Mouse (Mus musculus): ENCODE measurements around the gene S1pr4. TPM values are rescaled to one million over a fixed set of nuclear protein-coding genes. Genes with fewer than 3 reads are reported as not detected.
A peak's percentile ranks its signal among the peaks of the same experiment; 100 is the strongest.

Gene S1pr4
- total RNA-seq, 1 experiment from 2014 or later = 61.1 TPM

DNA sequence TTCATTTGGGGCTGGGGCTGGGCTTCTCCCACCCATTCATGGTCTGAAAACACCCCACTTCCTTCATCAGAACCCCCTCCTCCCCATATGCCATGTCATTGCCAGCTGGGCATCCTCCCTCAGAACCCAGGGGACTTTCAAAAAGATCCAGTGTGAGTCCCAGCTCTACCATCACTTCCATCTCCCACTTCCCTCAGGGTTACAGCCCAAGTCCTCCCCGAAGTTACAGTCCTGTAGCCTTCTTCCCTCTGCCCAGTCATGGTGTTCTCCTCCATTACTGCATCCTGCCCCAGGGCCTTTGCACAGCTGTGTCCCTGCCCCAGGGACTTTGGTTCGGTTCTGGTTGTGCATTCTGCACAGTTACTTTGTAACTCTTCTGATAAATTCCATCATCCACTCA, 45.8 kb downstream of the S1pr4 start:
- ATAC-seq (ENCODE audit: extremely low read depth, insufficient number of reproducible peaks, low FRiP score, poor library complexity, severe bottlenecking) = no peak

DNA sequence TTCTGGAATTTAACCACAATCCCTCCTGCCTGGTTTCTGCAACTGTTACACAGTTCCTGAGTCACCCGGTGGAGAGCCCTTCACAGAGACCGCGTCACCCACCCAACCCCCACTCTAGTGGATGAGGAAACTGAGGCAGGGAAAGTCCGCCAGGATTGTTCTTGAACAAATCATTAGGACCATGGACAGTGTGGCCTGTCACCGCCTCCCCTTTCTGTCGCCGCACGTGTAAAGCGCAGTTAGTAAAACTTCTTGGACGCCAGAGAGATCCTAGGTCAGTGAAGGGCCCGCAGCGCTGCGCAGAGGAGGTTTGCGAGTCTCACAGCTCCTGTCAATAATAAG, 47.0 kb downstream of the S1pr4 start:
- no peak for ATAC-seq (ENCODE audit: extremely low read depth, insufficient number of reproducible peaks, low FRiP score, poor library complexity, severe bottlenecking)

- no peak for ATAC-seq (ENCODE audit: extremely low read depth, insufficient number of reproducible peaks, low FRiP score, poor library complexity, severe bottlenecking)
These were observed 47.5 kb downstream of the S1pr4 start for GRCm38 (mm10) chr10:81452237-81452946.

DNA sequence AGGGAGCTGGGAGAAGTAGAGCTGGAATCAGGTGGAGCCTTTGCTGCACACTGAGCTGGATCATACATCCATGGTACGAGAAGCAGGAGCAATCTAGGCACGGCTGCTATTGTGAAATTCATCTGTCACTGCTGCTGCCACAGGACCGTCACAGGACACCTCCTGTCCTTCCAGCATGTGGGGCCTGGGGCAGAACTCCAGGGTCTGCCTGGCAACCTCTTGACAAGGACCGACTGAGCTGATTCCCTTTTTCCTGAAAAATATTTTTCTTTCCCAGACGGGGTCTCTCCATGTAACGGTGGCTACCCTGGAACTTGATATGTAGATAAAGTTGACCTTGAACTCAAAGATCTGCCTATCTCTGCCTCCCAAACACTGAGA, 48.6 kb downstream of the S1pr4 start:
- ATAC-seq (ENCODE audit: extremely low read depth, insufficient number of reproducible peaks, low FRiP score, poor library complexity, severe bottlenecking) = no peak

DNA sequence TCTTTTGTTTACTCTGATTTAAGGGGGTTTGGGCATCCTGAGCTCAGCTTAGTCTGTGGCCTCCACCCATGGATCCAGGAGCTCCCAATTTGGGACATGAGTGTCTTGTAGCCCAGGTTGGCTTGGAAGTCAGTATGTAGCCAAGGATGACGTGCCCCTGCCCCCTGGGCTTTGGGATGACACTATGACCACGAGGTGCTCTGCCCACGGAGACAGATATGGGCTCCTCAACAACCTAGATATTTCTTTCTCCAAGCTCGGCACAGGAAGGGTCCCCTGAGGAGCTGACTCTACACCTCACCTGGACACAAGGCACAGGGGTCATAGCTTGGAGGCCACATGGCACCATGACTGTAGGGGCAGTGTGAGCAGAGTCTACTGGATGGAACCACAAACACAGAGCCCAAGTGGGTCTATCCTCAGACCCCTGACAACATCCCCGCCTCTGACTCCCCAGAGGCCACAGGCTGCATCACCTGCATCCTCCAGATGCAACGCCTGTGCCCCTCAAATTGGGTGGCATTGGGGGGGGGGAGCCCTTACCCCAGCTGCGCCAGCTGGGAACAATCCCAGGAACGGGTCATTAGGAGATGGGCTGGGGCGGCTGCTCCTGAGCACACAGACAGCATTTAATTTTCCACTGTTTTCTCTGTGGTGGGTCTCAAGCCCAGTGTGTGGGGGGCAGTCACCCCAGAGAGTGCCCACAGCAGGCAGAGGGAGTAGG, 49.1 kb downstream of the S1pr4 start:
- no peak for ATAC-seq (ENCODE audit: extremely low read depth, insufficient number of reproducible peaks, low FRiP score, poor library complexity, severe bottlenecking)

DNA sequence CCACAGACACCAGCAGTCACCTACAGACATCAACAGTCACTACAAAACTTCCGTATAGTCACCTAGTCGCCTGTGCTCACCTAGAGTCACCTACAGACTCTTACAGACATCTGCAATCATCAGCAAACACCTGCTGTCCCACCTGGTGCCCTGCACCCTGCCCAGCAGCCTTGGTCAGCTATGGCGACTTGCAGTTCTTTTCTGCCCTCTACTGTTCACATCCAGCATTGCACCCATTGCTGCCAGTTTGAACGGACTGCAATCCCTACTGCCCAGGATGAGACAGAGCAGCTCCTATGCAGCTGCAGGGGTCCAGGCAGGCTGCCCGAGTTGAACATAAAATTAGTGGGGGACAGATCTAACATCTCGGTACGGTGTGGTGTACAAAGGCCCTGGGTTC, 49.8 kb downstream of the S1pr4 start:
- ATAC-seq (ENCODE audit: extremely low read depth, insufficient number of reproducible peaks, low FRiP score, poor library complexity, severe bottlenecking) = peak; percentile 90

Other genes starting within 250 kb of the S1pr4 start
- gene Matk, start 247.2 kb downstream of the S1pr4 start, total RNA-seq (2017) = 9.1 and 12.3 TPM in 2 replicates
- gene Mrpl54, start 233.2 kb downstream of the S1pr4 start, total RNA-seq (2017) = 52.4 and 76.6 TPM in 2 replicates
- 16.6 and 24.0 TPM in 2 replicates for gene Apba3, start 233.2 kb downstream of the S1pr4 start, total RNA-seq (2017)
- gene Tjp3, start 208.6 kb downstream of the S1pr4 start, total RNA-seq (2017) = 7.2 and 13.1 TPM in 2 replicates
- 98.0 and 112 TPM in 2 replicates for gene Pip5k1c, start 207.2 kb downstream of the S1pr4 start, total RNA-seq (2017)
- gene Cactin, start 179.0 kb downstream of the S1pr4 start, total RNA-seq (2017) = 30.1 and 38.4 TPM in 2 replicates
- gene Tbxa2r, start 171.4 kb downstream of the S1pr4 start, total RNA-seq (2017) = 4.1 and 5.6 TPM in 2 replicates
- gene Gipc3, start 156.9 kb downstream of the S1pr4 start, total RNA-seq (2017) = 0.25 TPM in 1 of 2 replicates, not detected in the other
- 30.3 and 36.5 TPM in 2 replicates for gene Hmg20b, start 149.7 kb downstream of the S1pr4 start, total RNA-seq (2017)
- 2.6 and 2.8 TPM in 2 replicates for gene Mfsd12, start 142.6 kb downstream of the S1pr4 start, total RNA-seq (2017)
- gene 4930404N11Rik, start 134.3 kb downstream of the S1pr4 start, total RNA-seq (2017) = 4.2 and 5.5 TPM in 2 replicates
- gene Fzr1, start 121.6 kb downstream of the S1pr4 start, total RNA-seq (2017) = 16.5 and 16.8 TPM in 2 replicates
- 11.2 and 16.9 TPM in 2 replicates for gene Dohh, start 115.7 kb downstream of the S1pr4 start, total RNA-seq (2017)
- 3.1 and 5.6 TPM in 2 replicates for gene Gm48551, start 115.7 kb downstream of the S1pr4 start, total RNA-seq (2017)
- 2.2 TPM in 1 of 2 replicates, not detected in the other for gene Gm48552, start 111.1 kb downstream of the S1pr4 start, total RNA-seq (2017)
- gene Smim24, start 107.1 kb downstream of the S1pr4 start, total RNA-seq (2017) = 2.5 and 2.6 TPM in 2 replicates
- gene Nfic, start 44.5 kb downstream of the S1pr4 start, total RNA-seq (2017) = 8.3 and 12.2 TPM in 2 replicates
- gene Celf5, start 17.4 kb downstream of the S1pr4 start, total RNA-seq (2017) = not detected in 2 replicates
- gene Ncln, start 3.7 kb downstream of the S1pr4 start, total RNA-seq (2017) = 148 and 149 TPM in 2 replicates
- 12.6 and 13.4 TPM in 2 replicates for gene Gna15, start 24.1 kb upstream of the S1pr4 start, total RNA-seq (2017)
- 13.5 and 27.0 TPM in 2 replicates for gene Gna11, start 45.1 kb upstream of the S1pr4 start, total RNA-seq (2017)
- 276 and 331 TPM in 2 replicates for gene Aes, start 59.4 kb upstream of the S1pr4 start, total RNA-seq (2017)
- gene Tle2, start 74.4 kb upstream of the S1pr4 start, total RNA-seq (2017) = 1.5 and 2.6 TPM in 2 replicates
- 1.9 TPM in 1 of 2 replicates, not detected in the other for gene Tle6, start 100.9 kb upstream of the S1pr4 start, total RNA-seq (2017)
- 5.0 and 5.8 TPM in 2 replicates for gene BC025920, start 106.1 kb upstream of the S1pr4 start, total RNA-seq (2017)
- gene Sirt6, start 127.7 kb upstream of the S1pr4 start, total RNA-seq (2017) = 5.6 and 6.4 TPM in 2 replicates
- gene Ankrd24, start 128.4 kb upstream of the S1pr4 start, total RNA-seq (2017) = 0.58 and 0.98 TPM in 2 replicates
- 7.9 and 9.8 TPM in 2 replicates for gene Gm10778, start 148.9 kb upstream of the S1pr4 start, total RNA-seq (2017)
- gene Zfp433, start 204.7 kb upstream of the S1pr4 start, total RNA-seq (2017) = 11.8 and 21.3 TPM in 2 replicates